Mouse (Mus musculus) thymus, postnatal 36 days (tissue): ENCODE data around the gene Ptprk.

Source experiments
- DNase-seq, 2 experiments: peaks; one replicate each; pipeline ENCODE4 v3.0.0; 2022; ENCODE audit warnings: mixed read lengths in 2 of 2

The Ptprk gene

DNA sequence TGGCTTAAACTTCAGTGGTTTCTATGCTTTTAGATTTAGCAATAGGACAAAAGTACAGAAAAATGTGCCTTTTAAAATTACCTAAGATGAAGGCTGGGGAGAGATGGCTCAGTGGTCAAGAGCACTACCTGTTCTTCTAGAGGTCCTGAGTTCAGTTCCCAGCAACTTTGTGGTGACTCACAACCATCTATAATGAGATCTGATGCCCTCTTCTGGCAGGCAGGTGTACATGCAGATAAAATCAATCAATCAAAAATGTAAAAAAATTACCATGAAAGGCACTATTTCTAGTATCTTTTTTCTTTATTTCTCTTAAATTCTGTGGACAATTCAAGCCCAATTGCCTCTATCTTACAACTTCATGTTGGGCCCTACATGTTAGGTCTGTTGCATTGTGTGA is 42.4 kb downstream of the Ptprk start:
- no peak for DNase-seq

DNA sequence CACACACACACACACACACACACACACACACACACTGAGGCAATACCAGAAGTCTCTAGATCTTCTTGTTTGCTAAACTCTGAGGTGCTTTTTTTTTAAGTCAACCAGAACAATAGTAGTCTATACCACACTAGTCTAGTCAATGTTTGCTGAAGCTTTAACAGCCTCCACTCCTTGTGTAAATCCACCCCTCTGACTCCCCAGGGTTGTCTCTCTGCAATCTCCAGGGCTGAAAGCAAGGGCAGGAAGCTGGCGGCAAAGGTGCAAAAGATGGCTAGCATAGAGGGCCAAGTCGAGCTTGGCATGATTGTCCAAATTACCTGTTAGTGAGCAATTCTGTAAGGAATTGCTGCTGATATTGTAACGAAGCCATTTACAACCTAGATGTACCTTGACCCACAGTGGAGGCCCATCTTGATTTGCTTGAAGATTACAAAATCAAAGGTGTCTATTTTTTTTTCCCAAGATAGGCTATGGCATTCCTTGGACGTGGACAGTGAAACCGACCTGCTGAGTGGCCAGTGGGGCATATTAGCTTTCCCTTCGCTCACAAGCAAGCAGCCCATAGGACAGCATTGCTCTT is 44.3 kb downstream of the Ptprk start:
- no peak for DNase-seq

DNA sequence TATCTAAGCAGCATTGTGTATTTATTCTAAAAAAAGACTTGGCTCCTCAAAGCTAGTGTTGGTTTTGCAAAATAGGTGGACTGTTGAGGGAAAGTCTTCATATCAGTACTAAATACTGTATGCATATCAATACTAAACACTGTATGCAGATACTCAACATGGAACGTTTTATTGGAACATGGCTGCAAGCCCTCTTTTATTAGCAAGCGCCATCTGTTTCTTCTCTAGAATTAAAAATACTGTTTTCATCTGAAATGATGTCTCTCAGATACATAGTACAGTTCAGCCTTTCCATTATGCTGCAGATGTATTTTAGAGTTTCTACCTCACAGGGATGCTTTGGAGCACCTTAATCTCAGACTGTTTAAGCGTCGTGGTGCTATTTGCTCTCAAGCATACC is 49.3 kb downstream of the Ptprk start:
- no peak for DNase-seq

DNA sequence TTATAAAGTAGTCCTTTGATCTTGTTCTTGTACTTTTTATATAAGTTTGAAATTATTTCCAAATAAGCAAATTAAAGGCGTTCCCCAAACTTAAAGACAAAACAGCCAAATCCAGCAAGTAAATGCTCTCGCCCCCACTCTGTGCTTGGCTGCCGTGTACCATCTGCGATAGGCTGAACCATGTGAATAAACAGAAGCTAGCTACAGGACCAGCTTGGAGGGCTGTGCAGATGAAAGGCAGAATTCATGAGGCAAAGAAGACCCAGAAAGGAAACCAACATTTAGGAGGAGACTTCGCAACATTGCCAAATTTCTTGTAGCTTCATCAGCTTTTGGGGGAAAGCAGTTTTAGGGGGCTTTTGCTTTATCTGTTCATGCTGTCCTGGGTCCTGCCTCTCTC is 53.4 kb downstream of the Ptprk start:
- no peak for DNase-seq

GRCm38 (mm10) chr10:28128450-28128849 is 53.8 kb downstream of the Ptprk start:
- no peak for DNase-seq

DNA sequence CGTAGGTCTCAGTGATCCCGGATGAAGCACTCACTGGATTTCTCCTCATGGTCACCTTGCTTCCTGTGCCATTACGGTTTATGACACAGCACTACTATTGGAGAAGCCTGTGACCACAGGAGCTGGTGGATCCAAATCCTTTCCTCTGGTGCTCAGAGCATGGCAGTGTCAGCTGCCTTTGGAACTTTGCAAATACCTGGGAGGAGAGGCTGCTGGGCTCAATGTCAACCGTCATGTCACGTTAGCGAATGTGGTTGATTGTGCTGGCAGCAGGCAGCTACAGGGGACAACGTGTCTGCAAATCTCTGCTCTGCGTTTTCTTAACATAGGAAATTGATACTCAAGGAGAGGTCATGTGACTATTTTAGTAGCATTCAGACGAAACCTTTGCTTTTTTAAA is 55.8 kb downstream of the Ptprk start:
- DNase-seq: no peak

DNA sequence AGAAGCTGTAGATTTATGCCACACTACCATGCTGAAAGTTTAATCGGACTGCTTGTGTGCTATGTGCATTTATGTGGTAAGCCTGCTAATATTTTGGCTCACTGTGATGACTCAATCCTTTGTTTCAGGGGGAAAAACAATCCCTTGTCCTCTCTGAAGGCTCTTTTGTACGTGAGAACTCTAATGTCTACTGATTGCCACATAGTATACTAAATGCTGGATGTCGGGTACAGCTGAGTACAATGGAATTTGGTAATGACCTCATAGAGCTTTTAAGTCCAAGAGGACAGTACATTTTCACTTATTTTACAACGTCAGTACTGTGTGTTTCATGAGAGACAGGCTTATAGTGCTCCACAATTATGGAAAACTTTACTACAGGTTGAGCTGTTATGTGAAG is 59.1 kb downstream of the Ptprk start:
- no peak for DNase-seq

DNA sequence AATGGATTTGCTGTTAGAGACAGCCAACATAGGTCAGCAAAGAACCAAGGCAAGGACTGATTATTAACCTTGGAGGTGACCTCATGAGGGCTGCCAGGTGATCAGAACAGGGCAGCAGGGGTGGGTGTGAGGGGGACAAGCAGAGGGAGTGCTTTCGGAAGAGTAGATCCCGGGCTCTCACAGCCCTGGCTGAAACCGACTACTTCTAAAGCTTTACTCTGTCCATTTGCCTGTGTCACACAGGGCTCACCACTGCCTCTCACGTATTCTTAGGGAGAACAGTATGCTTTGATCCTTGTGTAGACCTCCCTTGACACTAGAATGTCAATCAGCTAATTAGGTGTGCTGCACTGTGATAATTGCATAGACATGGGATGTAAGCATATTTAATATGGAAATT is 63.8 kb downstream of the Ptprk start:
- DNase-seq: no peak

DNA sequence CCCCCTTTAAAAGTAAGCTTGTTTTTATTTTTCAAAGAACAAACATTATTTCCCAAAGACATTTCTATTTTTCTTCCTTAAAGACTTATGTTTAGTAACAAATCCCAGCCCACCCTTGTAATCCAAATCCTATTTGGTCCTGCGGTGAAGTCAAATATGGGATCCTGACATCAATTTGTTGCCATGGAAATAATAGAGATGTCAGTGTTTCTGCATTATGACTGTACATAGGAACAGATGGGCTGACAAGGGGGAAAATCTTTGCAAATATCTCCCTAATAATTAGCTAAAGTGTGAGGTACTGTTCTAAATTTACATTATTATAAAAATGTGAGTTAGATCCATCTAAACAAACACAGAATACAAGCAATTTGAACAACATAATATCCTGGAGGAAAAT is 69.8 kb downstream of the Ptprk start:
- DNase-seq: no peak

DNA sequence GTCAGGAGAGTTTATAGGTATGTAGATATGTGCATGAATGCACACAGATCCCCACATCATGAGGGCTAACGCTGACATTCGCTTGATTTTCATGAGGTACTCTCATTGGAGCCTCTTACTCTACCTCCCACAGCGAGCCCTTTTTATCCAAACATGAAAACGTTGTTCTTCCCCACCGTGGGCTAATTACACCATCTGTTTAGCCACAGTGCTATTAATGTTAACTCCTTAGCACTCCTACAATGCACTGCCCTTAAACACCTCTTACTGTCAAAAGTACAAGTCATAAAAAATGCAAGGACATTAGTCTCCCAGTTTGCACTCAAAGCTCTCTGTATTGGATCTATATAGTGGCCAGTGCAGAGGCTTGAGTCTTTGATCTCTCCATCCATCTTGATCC is 70.7 kb downstream of the Ptprk start:
- DNase-seq: no peak

- no peak for DNase-seq
Observed at GRCm38 (mm10) chr10:28155688-28156685, 81.4 kb downstream of the Ptprk start.

- no peak for DNase-seq
Observed at GRCm38 (mm10) chr10:28159716-28160115, 85.1 kb downstream of the Ptprk start.

DNA sequence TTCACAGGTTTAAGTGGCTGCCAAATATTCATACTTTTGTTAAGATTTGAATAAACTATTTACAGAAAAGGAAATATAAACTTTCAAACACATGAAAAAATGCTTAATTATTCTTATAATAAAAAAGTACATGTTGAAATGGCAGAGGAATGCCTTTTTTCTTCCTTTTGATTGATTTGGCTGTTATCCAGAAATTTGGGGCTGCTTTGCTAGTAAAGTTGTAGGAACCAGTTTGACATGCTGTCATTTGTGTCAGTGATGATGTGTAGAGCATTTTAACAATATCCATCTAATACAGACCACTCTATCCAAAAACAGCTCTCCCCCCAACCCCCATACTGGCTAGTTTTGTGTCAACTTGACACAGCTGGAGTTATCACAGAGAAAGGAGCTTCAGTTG is 86.7 kb downstream of the Ptprk start:
- DNase-seq: no peak

DNA sequence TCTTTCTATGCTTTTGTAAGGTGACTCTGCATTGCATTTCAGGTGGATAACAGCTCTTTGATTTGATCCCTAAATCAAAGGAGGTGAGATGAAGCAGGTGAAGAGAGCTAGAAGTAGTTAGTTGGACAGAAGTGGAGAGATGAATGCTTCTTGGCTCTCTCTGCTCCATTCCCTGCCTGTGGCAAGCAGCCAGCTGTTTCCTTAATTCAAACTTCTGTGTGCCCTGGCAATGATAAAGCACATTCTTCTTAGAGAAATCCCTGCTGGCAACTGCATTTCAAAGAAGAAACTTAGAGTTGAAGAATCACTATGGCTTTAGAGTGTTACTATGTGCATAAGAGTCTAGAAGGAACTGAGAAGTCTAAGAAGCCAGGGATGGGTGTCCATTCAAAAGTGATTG is 89.6 kb downstream of the Ptprk start:
- no peak for DNase-seq

- DNase-seq: no peak
Observed at GRCm38 (mm10) chr10:28164746-28165145, 90.1 kb downstream of the Ptprk start.

DNA sequence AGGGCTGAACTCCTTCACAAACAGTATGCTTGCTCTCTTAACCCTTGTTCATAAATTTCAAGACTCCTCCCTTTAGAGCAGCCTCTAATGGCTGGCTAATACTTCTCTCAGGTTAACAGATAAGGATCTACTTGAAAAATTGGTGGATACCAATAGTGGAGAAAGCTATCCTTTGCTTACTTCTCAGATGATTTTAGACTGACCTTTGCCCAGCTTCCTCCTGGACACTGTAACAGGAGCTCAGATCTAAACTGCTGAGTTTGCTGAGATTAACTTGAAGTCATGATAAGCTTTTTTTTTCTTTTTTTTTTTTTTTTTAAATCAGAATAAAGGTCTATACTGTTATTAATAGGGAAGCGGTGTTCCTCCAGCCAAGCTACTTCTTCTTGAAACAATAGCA is 92.0 kb downstream of the Ptprk start:
- no peak for DNase-seq

GRCm38 (mm10) chr10:28167097-28167496 is 92.5 kb downstream of the Ptprk start:
- DNase-seq: no peak

DNA sequence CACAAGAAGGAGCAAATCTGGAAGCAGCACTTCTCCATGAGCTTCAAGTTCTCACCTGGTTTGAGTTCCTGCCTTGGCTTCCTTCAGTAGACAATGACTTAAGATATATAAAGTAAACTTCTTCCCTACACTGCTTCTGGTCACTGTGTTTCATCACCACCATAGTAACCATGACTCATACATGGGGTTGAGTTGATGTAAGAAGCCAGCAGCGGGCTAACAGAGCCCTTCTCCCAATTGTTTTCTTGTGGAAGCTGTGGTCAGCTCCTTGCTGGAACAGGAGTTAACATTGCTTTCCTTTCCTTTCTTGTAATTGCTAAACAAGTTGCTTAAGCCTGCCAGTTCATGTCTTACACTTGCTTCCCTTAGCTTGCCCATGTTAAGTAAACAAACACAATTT is 96.6 kb downstream of the Ptprk start:
- no peak for DNase-seq

DNA sequence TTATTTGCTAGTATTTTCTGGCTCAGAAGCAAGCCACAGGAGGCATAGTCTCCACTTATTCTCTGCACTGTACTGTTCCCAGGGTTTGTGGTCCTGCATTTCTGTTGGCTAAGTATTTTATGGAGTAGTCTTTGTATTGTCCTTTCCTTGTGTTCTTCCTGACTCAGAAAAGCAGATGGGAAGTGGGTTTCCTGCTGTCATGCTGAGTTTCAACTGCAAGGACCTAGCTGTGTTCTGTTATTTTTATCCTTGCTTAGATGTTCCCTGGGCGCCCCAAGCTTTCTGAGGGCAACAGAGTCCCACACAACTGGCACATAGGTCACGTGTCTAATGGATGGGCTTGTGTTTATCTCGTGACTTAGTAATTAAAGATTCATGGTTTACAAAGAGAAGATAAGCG is 104.3 kb downstream of the Ptprk start:
- DNase-seq: no peak

GRCm38 (mm10) chr10:28182081-28182480 is 107.5 kb downstream of the Ptprk start:
- DNase-seq: no peak

DNA sequence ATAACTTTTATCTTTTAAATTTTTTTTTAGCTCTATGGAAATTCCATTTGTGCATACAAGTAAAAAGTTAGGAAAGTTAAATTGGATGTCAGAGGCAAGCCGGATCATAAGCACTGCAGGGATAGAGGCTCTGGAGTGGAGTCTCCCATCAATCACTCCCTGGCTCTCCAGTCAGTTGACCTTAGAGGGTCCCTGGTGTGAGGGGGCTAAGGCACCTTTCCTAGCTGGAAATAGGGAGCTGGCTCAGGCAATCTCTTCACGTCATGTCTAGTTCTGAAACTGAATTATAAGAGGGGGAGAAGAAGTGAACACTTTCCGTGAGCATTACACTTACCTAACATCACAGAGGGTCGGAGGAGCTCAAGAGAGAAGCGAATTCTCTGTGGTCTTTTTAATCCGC is 110.1 kb downstream of the Ptprk start:
- no peak for DNase-seq

GRCm38 (mm10) chr10:28185326-28185725 is 110.7 kb downstream of the Ptprk start:
- no peak for DNase-seq

GRCm38 (mm10) chr10:28186018-28186800 is 111.6 kb downstream of the Ptprk start:
- DNase-seq: no peak

GRCm38 (mm10) chr10:28191440-28191839 is 116.8 kb downstream of the Ptprk start:
- DNase-seq: no peak
